Mouse (Mus musculus) limb, embryonic 14.5 days (tissue): ENCODE measurements around the gene Loxl3. TPM values are rescaled to one million over a fixed set of nuclear protein-coding genes. Genes with fewer than 3 reads are reported as not detected.

Experiments used
- ATAC-seq: fragments of 200-750 bp; cut with Nextera tagmentation; 2 replicates; pipeline ENCODE4 v1.8.0; 2017; ENCODE audit warnings: low read depth, moderate number of reproducible peaks, moderate TSS enrichment; ENCODE audit not compliant: low FRiP score
- DNase-seq: peaks from one replicate; pipeline ENCODE4 v3.0.0-alpha.2; 2015; ENCODE audit warnings: low spot score
- H3K27ac ChIP-seq: fragments of 300-500 bp; sonication (generic); replicated peaks from 2 replicates; pipeline ENCODE4 v1.5.1; 2014; ENCODE audit warnings: low read depth, mild to moderate bottlenecking, low read length, moderate library complexity, mixed read lengths
- H3K27me3 ChIP-seq: fragments of 300-500 bp; sonication (generic); 2 replicates; pipeline ENCODE4 v1.6.1; 2014; ENCODE audit warnings: low read length, mixed read lengths; ENCODE audit not compliant: control insufficient read depth, insufficient read depth
- H3K36me3 ChIP-seq: fragments of 300-500 bp; sonication (generic); 2 replicates; pipeline ENCODE4 v1.6.1; 2014; ENCODE audit warnings: mild to moderate bottlenecking, low read length, moderate library complexity, mixed read lengths; ENCODE audit not compliant: control insufficient read depth, insufficient read depth
- H3K4me1 ChIP-seq: fragments of 300-500 bp; sonication (generic); 2 replicates; pipeline ENCODE4 v1.6.1; 2014; ENCODE audit warnings: antibody characterized with exemption, low read length, mixed read lengths; ENCODE audit not compliant: control insufficient read depth, insufficient read depth
- H3K4me2 ChIP-seq: fragments of 300-500 bp; sonication (generic); replicated peaks from 2 replicates; pipeline ENCODE4 v1.6.1; 2014; ENCODE audit warnings: low read depth, mild to moderate bottlenecking, low read length, moderate library complexity; ENCODE audit not compliant: severe bottlenecking
- H3K4me3 ChIP-seq: fragments of 300-500 bp; sonication (generic); replicated peaks from 2 replicates; pipeline ENCODE4 v1.5.1; 2014; ENCODE audit warnings: low read length
- H3K9ac ChIP-seq: fragments of 300-500 bp; sonication (generic); 2 replicates; pipeline ENCODE4 v1.6.1; 2014; ENCODE audit warnings: mild to moderate bottlenecking, low read depth, low read length, moderate library complexity; ENCODE audit not compliant: severe bottlenecking
- H3K9me3 ChIP-seq: fragments of 300-500 bp; sonication (generic); 2 replicates; pipeline ENCODE4 v1.6.1; 2016; ENCODE audit warnings: low read length; ENCODE audit not compliant: control insufficient read depth
- POLR2A ChIP-seq: fragments of 200-500 bp; IDR thresholded peaks from 2 replicates; pipeline ENCODE4 v1.8.0; 2012; ENCODE audit warnings: inconsistent platforms, mild to moderate bottlenecking, moderate library complexity, borderline replicate concordance; ENCODE audit not compliant: insufficient read depth, insufficient read length; ENCODE audit errors: extremely low read depth
- WGBS: fragments of 180-500 bp; shearing (Covaris S2); extraction: QIAGEN DNeasy Blood & Tissue Kit; methylation state at CpG from one replicate; pipeline ENCODE4 v1.1.7; 2014; 5-methylcytosine and 5-hydroxymethylcytosine counted together
- polyA plus RNA-seq, 2 experiments: library from polyadenylated mRNA; depleted of rRNA in 1 of 2; stranded (reverse) in 1 of 2; unstranded in 1 of 2; fragments of >200 nt; fragmentation: Nextera tagmentation in 1 of 2; extraction: Ambion mirVana in 1 of 2; gene quantifications; 2 replicates each; pipeline versions ENCODE4 v1.2.1 to v1.2.3; 2012 to 2014

The Loxl3 gene
- polyA plus RNA-seq, 2 experiments, result 24.1 to 55.6 TPM

- Histone ChIP-seq H3K9me3 (no peaks in the 10 kb centered on the region), H3K4me3 (no peak overlapping the region), H3K27me3 (no peaks in the 10 kb centered on the region), H3K27ac (0 out of 2 replicates have a peak overlapping the region, but pooled peaks have one; percentile 28), H3K4me1 (0 out of 2 replicates have a peak, but pooled peaks cover 2% of the 10 kb centered on the region), H3K9ac (no peak overlapping the region), H3K4me2 (no peak overlapping the region), H3K36me3 (no peaks in the 10 kb centered on the region)
- no peak for TF ChIP-seq POLR2A
- WGBS, result 54% methylated on average over 3 of the region's 3 CpGs
- DNase-seq (no peak), ATAC-seq (no peak)
These were observed 16.8 kb upstream of the Loxl3 start for GRCm38 (mm10) chr6:83017190-83017589.

DNA sequence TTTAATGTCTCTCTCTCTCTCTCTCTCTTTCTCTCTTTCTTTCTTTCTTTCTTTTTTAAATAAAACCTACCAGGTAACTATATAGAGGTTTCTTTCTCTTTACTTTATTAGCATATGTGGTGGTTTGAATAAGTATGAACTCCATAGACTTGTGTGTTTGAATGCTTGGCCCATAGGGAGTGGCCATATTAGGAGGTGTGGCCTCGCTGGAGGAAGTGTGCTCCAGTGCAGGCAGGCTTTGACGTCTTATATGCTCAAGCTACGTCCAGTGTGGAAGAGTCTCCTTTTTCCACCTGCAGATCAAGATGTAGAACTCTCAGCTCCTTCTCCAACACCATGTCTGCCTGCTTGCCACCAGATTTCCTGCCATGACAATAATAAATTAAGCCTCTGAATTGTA lies 14.9 kb upstream of the Loxl3 start:
- no peak overlapping the region for H3K4me2 ChIP-seq
- DNase-seq (no peak), ATAC-seq (no peak)
- no peak overlapping the region for H3K27ac ChIP-seq
- no peak for TF ChIP-seq POLR2A
- no peaks in the 10 kb centered on the region for H3K4me1 ChIP-seq
- no peaks in the 10 kb centered on the region for H3K27me3 ChIP-seq
- WGBS, result 72% methylated on average over 3 of the region's 3 CpGs
- no peak overlapping the region for H3K9ac ChIP-seq
- H3K36me3 ChIP-seq, result no peaks in the 10 kb centered on the region
- no peaks in the 10 kb centered on the region for H3K9me3 ChIP-seq
- no peak overlapping the region for H3K4me3 ChIP-seq

DNA sequence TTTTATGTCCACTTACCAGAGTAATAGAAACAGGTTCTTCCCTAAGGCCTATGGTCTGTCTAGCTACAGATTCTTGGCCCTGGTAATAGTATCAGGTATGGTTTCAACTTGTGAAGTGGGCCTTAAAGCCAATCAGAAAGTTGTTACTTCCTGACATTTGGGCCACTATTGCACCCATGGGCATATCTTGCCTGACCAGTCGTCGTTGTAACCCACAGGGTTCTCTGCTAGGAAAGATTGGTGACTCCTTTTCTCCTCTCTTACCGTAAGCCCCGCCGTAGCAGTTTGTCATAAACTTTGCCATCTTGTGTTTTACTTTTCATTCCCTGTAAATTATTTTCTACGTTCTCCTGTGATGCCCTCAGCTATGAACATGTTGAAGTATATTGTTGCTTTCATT lies 13.9 kb upstream of the Loxl3 start:
- ATAC-seq (no peak), DNase-seq (no peak)
- no peak for TF ChIP-seq POLR2A
- WGBS, result 80% methylated on average over 6 of the region's 6 CpGs
- Histone ChIP-seq H3K4me2 (no peak overlapping the region), H3K9ac (no peak overlapping the region), H3K4me1 (no peaks in the 10 kb centered on the region), H3K9me3 (no peaks in the 10 kb centered on the region), H3K27me3 (no peaks in the 10 kb centered on the region), H3K4me3 (no peak overlapping the region), H3K27ac (no peak overlapping the region), H3K36me3 (no peaks in the 10 kb centered on the region)

- WGBS, result 77% methylated on average over 4 of the region's 4 CpGs
- ATAC-seq (no peak), DNase-seq (no peak)
- no peak overlapping the region for H3K9ac ChIP-seq
- H3K27ac ChIP-seq, result no peak overlapping the region
- H3K4me2 ChIP-seq, result no peak overlapping the region
- no peak for TF ChIP-seq POLR2A
- no peaks in the 10 kb centered on the region for H3K4me1 ChIP-seq
- no peaks in the 10 kb centered on the region for H3K9me3 ChIP-seq
- no peak overlapping the region for H3K4me3 ChIP-seq
- H3K27me3 ChIP-seq, result no peaks in the 10 kb centered on the region
- no peaks in the 10 kb centered on the region for H3K36me3 ChIP-seq
These were observed 13.0 kb upstream of the Loxl3 start for GRCm38 (mm10) chr6:83020836-83021593.

DNA sequence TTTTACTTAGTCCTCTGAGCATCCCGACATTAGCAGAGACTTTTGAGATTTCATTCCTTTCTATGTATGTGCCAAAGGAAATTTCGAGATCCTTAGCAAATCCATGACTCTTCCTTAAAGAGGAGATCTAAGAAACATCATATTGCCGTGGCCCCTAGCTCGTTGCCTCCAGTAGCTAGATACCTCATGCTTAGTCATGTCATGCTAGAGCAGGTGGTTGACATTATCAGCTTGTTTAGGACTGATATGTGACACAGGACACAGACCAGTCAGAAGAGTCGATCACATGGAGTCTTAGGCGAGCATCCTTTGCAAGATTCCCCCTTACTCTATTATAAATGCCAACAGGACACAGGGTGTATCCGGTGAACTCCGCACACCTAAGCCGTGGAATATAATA lies 11.0 kb upstream of the Loxl3 start:
- Histone ChIP-seq H3K9ac (no peak overlapping the region), H3K4me3 (no peak overlapping the region), H3K27ac (no peak overlapping the region), H3K4me2 (no peak overlapping the region), H3K27me3 (no peaks in the 10 kb centered on the region), H3K4me1 (peaks cover 5% of the 10 kb centered on the region; the same call in 1 of the 2 replicates), H3K36me3 (no peaks in the 10 kb centered on the region), H3K9me3 (no peaks in the 10 kb centered on the region)
- WGBS, result 88% methylated on average over 9 of the region's 9 CpGs
- TF ChIP-seq POLR2A, result no peak
- no peak for ATAC-seq
- DNase-seq, result no peak

- Histone ChIP-seq H3K9me3 (no peaks in the 10 kb centered on the region), H3K36me3 (no peaks in the 10 kb centered on the region), H3K9ac (no peak overlapping the region), H3K4me2 (no peak overlapping the region), H3K27ac (no peak overlapping the region), H3K4me1 (peaks cover 6% of the 10 kb centered on the region; the same call in 1 of the 2 replicates), H3K4me3 (no peak overlapping the region), H3K27me3 (no peaks in the 10 kb centered on the region)
- no peak for TF ChIP-seq POLR2A
- DNase-seq (no peak), ATAC-seq (no peak)
- 91% methylated on average over 2 of the region's 2 CpGs for WGBS
These were observed 10.2 kb upstream of the Loxl3 start for GRCm38 (mm10) chr6:83023786-83024185.
